Mouse (Mus musculus): Measurements from ENCODE around the gene Hnrnpll. TPM values are rescaled to one million over a fixed set of nuclear protein-coding genes. Genes with fewer than 3 reads are reported as not detected.
A peak's percentile ranks its signal among the peaks of the same experiment; 100 is the strongest.

Gene Hnrnpll
- 10 to 100 TPM; 15.0 to 15.3 TPM for total RNA-seq (2021)
- long read RNA-seq, experiment 1, transcript Hnrnpll-205 (13 exons, 3,009 nt) = major isoform, 11 of 26 reads
- long read RNA-seq, experiment 1, transcript Hnrnpll-201 (13 exons, 3,116 nt) = major isoform, 11 of 26 reads
- long read RNA-seq, experiment 1, partial matches to known transcripts = 1 of 26 reads
- long read RNA-seq, experiment 1, other reads (novel, unspliced or antisense) = 2 of 26 reads
- long read RNA-seq, experiment 2, transcript Hnrnpll-205 (13 exons, 3,009 nt) = major isoform, 22 of 42 reads
- long read RNA-seq, experiment 2, transcript Hnrnpll-201 (13 exons, 3,116 nt) = minor isoform, 16 of 42 reads
- long read RNA-seq, experiment 2, partial matches to known transcripts = 1 of 42 reads
- long read RNA-seq, experiment 2, other reads (novel, unspliced or antisense) = 2 of 42 reads

DNA sequence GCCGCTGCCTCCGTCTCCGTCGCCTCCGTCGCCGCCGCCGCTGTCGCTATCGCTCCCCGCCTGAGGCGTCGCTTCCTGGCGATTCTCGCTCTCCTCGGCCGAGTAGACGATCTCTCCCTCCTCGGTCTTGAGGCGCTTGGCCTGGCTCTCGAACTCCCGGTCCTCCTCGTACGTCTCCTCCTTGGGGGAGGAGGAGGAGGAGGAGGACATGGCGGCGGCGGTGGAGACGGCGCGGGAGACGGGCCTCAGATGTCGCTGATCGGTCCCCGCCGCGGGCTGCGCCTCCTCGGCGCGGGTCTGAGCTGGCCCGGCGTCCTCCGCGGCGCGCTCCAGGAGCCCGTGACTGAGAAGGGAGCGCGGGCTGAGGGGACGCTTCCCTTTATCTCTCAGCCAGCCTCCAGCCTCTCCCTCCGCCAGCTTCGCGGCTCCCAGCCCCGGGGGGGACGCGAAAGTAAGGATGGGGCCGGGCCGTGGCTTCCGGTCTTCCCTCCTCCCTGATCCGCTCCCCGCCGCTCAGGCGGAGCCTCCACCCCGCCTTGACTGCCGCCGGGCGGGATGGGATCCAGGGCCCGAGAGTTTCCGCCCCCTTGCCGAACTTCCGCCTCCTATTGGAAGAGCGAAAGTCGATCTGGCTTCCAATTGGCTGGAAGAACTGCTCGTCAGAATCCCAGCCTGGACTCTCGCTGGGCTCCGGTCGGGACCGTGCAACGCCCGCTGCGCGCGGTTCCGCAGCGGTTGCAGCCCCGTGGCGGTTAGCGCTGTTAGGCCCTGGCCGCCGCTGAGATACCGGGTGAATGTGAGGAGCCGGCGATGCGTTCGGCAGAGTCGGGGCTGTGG, at the start of gene Hnrnpll:
TSS of gene Hnrnpll (minus strand) at position 552 of the 837 bp plus-strand sequence.
- DNase-seq (ENCODE audit: low spot score) = peak; percentile 98

DNA sequence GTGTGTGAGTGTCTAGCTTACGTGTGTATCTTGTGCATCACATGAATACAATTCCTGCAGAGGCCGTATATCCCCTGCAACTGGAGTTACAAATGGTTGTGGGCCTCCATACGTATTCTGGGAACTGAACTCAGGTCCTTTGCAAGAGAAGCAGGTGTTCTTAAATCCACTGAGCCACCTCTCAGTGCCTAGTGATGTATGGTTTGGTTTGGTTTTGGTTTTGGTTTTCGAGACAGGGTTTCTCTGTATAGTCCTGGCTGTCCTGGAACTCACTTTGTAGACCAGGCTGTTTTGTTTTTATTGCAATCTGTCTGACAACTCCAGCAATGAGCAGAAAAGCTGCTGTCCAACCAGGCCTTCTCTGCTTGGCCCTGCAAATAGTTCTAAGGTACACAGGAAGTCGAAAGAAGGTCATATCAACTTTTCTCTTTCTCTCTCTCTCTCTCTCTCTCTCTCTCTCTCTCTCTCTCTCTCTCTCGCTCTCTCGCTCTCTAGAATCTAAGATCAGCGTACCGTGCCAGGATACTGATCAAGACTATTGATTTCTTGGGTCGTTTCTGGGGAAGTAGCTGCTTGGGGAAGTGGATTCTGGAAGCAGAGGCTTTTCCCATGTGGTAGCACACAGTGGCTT, 43.3 kb upstream of the Hnrnpll start:
- no peak for DNase-seq (ENCODE audit: low spot score)

DNA sequence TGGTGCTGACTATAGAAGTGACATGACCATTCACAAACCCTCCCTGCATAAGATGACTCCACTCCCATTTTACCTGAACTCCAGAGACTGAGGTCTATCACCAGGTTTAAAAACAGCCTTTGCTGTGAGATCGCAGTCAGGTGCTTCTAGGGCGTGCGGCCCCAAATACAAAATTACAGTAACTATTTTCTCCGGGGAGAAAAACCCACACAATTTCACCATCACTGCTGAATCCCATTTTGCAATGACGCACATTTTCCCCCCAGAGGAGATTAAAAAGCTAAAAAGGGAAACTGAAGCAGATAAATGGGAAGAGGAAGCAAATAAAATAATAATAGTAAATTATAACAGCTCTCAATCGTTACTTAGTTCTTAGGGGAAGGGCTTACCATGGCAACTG, 37.7 kb upstream of the Hnrnpll start:
- no peak for DNase-seq (ENCODE audit: low spot score)

DNA sequence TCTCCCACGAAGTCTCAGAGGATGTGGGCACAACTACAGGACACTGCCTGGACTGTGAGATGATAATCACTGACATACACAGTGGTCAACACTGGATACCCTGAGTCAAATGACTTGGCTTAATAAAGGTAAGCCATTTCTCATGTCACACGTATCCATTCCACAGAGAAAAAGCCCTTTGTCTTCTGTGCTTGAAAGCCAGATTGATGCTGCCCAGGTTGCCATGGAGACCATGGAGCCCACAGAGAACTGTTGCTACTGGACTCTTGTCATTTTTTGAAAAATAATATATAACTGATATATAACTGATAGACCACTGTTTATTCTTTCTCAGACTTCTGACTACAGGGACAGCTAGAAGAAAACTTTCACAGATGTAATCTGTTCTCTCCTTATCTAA, 35.1 kb upstream of the Hnrnpll start:
- no peak for DNase-seq (ENCODE audit: low spot score)

DNA sequence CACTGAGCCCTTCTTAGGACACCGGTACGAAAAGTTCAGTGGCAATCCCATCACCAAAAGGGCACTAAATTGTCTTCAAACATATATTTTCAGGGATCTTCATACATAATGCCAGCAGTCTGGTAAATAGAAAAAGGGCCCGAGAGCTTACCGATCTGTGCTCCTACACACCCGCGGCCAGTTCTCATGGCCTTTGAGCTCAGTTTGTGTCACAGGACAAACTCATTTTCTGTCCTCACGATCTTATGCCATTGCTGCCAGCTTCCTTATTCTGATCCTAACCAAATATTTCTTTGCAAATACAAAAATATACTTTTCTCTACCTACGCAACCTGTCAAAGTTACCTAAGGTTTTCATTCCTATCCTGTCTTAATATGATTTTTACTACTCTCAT, 34.6 kb upstream of the Hnrnpll start:
- no peak for DNase-seq (ENCODE audit: low spot score)

DNA sequence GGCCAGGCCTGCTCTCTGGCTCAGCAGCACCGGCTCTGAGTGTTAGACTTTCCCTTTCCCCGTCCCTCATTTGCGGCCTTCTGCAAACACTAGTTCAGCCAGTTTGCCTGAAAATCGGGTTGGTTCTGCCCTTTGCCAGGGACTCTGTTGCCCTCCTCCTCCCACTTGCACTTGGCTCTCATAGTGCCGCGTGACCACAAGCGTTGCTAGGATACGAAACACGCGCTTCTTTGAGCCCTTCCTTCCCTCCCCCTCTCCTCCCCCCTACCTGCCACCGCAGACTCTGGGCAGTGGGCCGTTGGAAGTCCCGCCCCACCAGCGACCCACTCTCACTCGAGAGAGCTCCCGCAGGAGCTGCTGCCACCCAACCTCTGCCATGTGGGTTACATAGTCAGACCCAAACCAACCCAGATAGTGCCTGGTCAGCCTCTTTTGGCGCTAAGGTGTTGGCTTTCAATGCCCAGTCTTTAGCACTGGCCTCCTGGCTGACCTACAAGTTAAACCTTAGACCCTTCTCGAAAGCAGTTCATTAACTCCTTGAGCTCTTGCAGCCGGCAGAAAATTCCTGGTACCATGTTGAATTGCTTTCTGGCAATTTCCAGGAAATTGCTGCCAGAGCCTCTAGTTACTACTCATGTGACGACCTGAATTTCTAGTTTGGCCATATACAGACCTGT, 34.0 kb upstream of the Hnrnpll start:
- DNase-seq (ENCODE audit: low spot score) = peak; percentile 33

DNA sequence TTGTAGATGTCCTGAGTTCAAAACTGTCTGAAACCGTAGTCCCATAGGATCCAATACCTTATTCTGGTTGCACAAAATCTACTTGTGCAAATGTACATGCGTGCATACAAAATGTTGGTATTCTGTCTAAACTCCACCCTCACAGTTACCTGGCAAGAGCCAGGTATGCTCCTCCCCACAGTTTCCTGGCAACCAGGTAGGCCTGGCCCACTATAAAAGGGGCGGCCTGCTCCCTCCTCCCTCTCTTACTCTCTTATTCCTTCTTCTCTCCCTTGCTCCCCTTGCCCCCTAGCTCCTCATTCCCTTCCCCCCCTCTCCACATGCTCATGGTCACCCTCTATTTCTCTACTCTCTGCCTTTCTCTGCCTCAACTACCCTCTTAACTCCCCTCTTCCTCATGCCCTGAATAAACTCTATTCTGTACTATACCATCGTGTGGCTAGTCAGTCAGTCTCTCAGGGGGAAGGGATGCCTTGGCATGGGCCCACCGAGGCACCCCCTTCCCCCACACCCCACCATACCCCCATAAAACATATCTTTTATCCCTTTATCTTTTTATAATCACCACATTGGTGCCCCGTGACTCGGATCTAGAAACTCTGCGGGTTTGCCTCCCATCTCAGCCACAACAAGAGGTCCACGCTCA, 33.2 kb upstream of the Hnrnpll start:
- DNase-seq (ENCODE audit: low spot score) = no peak

DNA sequence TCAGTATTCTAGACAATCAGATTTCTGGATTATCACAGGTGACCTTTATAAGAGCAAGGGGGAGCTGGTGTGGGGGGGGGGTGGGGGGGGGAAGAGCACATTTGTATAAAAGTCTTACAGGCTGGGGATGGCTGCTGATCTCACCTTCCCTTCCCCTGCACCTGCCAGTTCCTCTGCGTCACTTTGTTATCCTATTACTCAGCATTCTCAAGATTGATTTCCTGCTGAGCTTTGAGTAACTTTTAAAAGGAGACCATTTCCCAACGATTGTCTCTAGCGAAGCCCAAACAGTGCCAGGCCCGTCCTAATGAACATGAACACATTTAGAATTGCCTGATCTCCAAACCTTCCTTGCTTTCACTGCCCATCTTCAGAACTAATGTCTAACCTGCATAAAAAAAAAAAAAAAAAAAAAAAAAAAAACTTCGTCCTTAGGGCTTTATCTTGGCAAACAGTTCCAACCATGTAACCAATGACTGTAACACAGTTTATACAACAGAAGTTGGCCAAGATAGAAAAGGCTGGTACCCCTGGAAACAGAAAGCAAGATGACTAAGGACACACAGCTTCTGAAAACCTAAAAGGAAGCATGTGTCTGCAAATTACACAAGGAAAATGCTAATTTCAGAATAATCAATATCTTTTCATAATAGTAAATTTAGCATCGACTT, 29.9 kb upstream of the Hnrnpll start:
- DNase-seq (ENCODE audit: low spot score) = no peak

DNA sequence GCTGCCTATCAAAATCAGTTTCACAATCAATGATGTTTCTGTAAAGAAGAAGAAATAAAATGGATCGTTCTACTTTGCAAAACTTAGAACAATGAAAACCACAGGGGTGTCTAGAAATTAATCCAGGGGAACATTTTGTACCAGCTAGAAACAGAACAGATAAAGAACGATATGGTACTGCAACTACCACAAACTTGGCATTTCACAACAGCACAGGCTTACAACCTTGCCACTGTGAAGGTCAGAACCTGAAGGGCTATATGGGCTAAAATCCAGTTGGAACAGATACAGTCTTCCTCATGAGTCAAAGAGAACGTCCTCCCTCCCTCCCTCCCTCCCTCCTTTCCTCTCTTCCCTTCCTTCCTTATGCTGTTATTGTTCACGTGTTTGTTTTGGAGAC, 28.4 kb upstream of the Hnrnpll start:
- no peak for DNase-seq (ENCODE audit: low spot score)

DNA sequence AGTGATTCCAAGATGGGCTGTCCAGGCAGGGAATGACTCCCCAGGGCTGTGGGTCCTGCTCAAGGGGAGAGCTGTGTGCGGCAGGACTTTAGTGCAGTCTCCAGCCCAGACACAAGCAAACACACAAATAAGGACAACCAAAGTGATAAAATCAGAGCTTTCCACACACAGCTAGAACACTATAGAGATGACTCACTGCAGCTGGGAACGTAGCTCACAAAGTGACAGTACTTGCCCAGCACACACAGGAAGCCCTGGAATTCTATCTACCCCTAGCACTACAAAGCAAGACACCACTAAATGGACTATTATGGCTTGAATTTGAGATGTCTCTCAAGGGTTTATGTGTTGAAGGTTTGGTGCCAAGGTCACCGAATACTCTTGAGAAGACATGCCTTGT, 26.0 kb upstream of the Hnrnpll start:
- no peak for DNase-seq (ENCODE audit: low spot score)

DNA sequence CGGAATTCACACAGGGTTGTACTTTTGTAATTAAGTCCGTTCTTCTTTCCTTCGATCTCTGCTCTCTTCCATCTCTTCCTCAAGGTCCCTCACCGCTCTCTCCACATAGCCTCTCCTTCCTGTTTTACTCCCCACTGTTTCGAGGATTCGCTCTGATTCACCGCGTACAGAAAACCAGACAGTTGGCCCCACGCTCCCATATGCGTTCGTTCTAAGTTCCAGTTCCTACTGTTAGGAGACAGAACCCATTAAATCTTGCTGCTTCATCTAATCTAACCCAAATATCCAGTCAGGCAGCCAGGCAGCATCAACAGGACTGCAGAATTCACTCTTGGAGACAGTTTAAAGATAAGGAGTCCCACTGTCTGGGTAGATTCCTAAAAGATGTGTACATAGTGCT, 24.5 kb upstream of the Hnrnpll start:
- no peak for DNase-seq (ENCODE audit: low spot score)

DNA sequence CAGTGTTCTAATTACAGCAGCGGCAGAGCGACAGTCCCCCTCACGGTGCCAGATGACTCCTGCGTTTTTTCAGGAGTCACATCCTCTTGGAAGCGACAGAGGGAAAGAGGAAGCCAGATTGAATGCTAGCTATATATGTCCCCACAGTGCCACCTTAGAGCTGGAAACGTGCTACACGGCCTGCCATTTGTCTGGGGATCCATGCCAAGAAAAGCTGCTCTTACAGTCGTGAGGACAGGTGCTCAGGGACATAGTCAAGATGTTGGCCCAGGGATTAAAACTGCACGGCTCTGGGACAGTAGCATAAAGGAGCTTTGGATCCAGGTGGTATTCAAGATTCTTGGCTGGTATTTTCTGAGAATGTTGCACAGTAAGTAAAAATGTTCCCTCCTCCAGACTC, 22.3 kb upstream of the Hnrnpll start:
- peak; percentile 43 for DNase-seq (ENCODE audit: low spot score)

DNA sequence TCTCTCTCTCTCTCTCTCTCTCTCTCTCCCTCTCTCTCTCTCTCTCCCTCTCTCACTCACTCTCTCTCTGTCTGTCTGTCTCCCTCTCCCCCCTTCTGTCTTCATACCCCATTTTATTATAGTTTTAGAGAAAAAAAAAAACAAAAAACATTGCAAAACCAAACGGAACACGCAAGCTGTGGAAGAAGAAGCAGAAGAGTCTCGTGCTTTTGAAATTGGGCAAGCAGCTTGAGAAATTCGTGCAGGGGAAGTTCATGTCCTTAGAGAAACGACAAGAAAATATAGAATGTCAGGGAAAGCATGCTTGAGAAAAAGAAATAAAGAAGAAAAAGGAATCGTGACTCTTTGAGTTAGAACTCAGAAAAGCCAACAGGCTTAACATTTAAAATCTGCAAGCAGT, 21.1 kb upstream of the Hnrnpll start:
- no peak for DNase-seq (ENCODE audit: low spot score)

DNA sequence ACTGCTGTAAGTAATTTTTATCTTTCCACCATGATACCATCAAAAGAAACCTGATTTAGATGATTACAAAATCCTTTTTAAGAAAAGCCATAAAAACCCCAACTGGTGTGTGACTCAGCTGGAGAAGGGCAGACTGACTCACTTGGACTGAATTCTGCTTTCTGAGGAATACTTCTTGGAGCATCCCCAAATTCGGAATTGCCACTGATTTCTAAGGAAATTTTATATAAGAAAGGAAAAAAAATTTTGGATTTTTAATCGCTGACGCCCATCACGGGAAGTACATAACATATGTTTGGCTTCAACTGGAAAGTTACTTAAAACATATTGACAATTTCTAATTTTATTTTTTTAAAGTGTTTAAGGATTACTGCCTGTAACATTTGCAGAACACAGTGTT, 16.6 kb upstream of the Hnrnpll start:
- DNase-seq (ENCODE audit: low spot score) = peak; percentile 8

DNA sequence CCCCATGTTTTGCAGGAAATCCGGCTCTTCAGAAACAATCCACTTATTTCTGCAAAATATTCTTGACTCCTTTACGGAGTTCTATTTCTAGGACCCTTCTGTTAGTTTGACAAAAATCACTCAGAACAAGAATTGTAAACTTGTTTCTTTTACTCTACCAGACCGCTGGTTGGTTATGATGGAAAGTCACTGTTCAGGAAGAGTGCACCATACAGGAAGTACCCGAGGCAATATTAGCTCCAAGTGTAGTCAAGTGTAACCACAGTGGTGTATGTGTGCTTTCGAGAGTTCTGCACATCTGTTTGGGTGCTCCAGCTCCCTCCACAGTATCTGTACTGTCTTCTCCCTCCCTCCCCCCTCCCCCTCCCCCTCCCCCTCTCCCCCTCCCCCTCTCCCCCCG, 5.1 kb upstream of the Hnrnpll start:
- no peak for DNase-seq (ENCODE audit: low spot score)

DNA sequence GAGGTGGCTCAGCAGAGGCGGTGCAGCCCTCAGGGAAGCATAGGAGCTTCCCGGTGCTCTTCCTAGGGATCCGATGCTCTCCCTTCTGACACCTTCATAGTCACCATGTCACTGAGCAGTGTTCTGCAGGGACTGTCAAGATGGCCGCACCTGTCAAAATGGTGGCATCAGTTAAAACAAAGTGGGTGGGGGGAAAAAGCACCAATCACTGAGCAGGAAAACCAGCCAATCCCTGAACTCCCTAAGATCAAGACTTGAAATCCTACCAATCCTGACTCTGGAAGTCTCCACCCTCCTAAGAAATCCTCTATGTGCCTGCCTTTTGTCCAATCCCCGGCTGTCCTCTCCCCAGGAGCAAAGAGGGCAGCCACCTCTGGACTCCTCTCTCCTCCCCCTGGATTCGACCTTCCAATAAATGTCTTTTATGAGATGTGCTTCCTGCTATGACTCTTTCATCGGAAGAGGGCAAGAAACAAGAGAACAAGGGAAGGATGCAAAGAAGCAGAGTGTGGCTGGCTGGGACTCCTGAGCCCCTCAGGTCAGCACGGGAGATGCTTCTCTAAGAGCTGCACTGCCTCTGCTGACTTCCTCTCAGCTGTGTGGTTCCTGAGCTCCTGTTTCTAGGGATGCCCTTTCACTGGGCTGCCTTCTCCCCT, 1.8 kb upstream of the Hnrnpll start:
- DNase-seq (ENCODE audit: low spot score) = no peak

DNA sequence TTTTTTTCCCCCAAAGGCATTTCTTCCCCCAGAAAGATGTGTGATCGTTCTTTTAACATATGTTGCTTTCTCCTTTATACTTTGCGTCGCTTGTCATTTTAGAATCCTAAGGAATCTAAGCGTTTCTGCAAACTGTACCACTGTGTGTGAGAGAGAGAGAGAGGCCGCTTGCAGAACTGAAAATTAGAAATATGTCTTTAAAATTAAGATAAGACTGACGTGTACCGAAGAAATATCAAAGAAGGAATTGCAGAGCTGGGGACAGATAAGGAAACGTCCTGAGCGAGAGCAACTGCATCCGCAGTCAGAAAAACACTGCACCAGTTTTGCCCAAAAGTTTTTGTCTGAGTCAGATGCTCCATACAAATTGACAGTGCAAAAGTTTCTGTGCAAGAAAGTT, 1.3 kb upstream of the Hnrnpll start:
- DNase-seq (ENCODE audit: low spot score) = no peak

DNA sequence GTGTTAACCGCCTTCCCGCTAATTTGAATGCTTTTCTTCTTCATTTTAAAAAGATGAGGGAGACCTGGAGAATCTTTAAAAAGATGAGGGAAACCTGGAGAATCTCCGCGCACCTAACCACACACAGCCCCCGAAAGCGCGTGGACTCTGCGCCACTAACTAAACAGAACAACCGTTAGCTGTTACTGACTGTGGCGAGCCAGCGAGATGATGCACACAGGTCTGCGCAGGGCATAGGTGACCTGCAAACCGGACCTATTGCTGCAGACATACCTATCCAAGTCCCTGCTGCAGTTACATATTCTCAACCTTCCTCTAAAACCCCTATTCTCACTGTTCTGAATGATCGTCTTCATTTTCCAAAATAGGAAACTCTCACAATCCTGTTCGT, 481 bp upstream of the Hnrnpll start:
- peak; percentile 1 for DNase-seq (ENCODE audit: low spot score)

DNA sequence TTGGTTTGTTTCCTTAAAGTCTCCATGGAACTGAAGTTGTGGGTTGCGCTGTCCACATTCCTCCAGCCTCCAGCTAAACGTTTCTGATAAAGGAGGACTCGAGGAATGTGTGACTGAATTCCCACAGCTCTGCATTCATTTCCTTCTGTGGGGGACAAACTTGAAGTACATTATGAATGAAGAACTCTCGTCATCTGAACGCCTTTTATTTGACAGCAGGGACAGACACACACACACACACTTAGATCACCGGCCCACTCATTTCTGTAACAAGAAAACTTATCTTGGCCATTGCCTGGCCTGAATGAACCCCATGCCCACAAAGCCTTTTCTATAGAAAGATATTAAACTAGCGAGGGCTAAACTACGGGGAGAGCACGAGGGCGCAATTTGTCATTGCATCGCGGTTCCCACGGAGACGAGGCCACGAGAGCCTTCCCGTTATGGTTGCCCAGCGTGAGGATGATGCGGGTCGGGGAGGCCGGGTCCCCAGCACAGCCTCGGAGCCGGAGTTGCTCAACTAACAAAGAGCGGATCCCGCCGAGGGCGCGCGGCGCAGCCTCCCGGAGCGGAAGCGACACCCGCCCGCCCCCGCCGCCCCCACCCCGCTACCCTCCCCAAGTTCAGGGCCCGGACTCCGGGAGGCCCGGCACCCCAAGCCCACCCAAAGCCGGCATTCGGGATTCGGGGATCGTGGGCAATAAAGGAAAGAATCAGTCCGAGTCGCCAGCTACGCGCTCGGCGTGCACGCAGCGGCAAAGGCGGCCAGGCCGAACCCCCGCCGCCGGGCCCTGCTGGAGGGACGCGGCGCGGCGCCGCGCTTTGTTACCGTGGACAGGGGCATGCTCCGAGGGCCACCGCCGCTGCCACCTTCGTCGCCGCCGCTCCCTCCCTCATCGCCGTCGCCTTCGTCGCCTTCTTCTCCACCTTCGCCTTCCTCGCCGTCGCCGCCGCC, 1.0 kb downstream of the Hnrnpll start:
- DNase-seq (ENCODE audit: low spot score) = peak; percentile 24

Data from gastrocnemius, adult 18-20 months (tissue).